In the genomic region with DNA sequence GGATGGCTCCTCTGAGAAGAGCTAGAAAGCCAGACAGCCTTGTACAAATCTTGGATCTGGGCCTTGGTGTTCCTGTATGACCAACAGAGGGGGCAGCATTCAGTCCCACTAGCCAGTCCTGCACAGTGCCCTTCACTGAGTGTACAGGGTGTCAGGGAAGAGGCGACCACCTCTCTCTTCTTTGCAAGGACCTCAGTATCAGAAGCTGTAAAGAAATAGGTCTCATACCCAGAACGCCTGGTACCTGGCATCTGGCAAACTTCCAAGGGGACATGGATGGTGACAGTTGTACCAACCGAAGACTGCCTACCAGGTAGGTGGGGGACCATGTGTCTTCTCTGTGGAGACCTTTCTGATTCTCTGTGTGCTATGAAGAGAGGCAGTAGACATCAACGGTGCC, we compare ENCODE assay signal across 10 mouse cellular contexts. TPM values are rescaled to one million over a fixed set of nuclear protein-coding genes. Genes with fewer than 3 reads are reported as not detected.
DNase-seq lines count a peak whose midpoint lies in the region; ATAC-seq lines count a peak whose summit lies in the region.
"Had no signal": no experiment of that assay in that cellular context is flagged by ENCODE, and none has a peak within 500 bp of the region (broad histone marks: within the 10 kb centered on the region; RNA-seq: fewer than 3 reads in every experiment).

No protein-coding gene starts in this region.

- peaks cover 33% of the 10 kb centered on the region for H3K4me1 ChIP-seq in heart, embryonic 12.5 days (replicated peaks)
- H3K4me1 ChIP-seq in liver, embryonic 11.5 days (replicated peaks; ENCODE audit: control insufficient read depth, insufficient read depth, low read length): peaks cover 44% of the 10 kb centered on the region
- H3K4me1 ChIP-seq in embryonic facial prominence, embryonic 11.5 days (ENCODE audit: control insufficient read depth, insufficient read depth, low read length): peaks cover 16% of the 10 kb centered on the region
- H3K4me1 ChIP-seq in liver, embryonic 15.5 days (replicated peaks): peaks cover 77% of the 10 kb centered on the region

- H3K4me2 ChIP-seq in heart, embryonic 12.5 days: peak overlapping the region; percentile 94; the same call in 1 of the 2 replicates
- peak overlapping the region; percentile 84 for H3K4me2 ChIP-seq in liver, embryonic 11.5 days
- H3K4me2 ChIP-seq in embryonic facial prominence, embryonic 11.5 days (ENCODE audit: low read depth, low read length): no peak overlapping the region
- peak overlapping the region; percentile 91 for H3K4me2 ChIP-seq in liver, embryonic 15.5 days

- H3K36me3 ChIP-seq in heart, embryonic 12.5 days: no peaks in the 10 kb centered on the region
- no peaks in the 10 kb centered on the region; the same call in 1 of the 2 replicates for H3K36me3 ChIP-seq in liver, embryonic 11.5 days (ENCODE audit: control insufficient read depth, insufficient read depth, low read length)
- no peaks in the 10 kb centered on the region for H3K36me3 ChIP-seq in embryonic facial prominence, embryonic 11.5 days (replicated peaks; ENCODE audit: control insufficient read depth, insufficient read depth, low read depth, low read length)
- H3K36me3 ChIP-seq in liver, embryonic 15.5 days (replicated peaks): peaks cover 10% of the 10 kb centered on the region

- ATAC-seq in heart, embryonic 12.5 days (ENCODE audit: insufficient number of reproducible peaks, low FRiP score): no peak
- no peak for ATAC-seq in liver, embryonic 11.5 days (replicated peaks; ENCODE audit: low FRiP score)
- no peak for ATAC-seq in embryonic facial prominence, embryonic 11.5 days (replicated peaks; ENCODE audit: insufficient number of reproducible peaks, low FRiP score, low TSS enrichment, low read depth)
- ATAC-seq in liver, embryonic 15.5 days (ENCODE audit: insufficient read depth): no peak
- ATAC-seq: Patski had no signal

- H3K4me3 ChIP-seq in heart, embryonic 12.5 days: no peak overlapping the region
- no peak overlapping the region for H3K4me3 ChIP-seq in liver, embryonic 11.5 days (ENCODE audit: low read depth, low read length)
- H3K4me3 ChIP-seq in embryonic facial prominence, embryonic 11.5 days (ENCODE audit: low read depth, low read length): no peak overlapping the region
- H3K4me3 ChIP-seq in liver, embryonic 15.5 days (replicated peaks): no peak overlapping the region

- 0 out of 2 replicates have a peak overlapping the region, but pooled peaks have one; percentile 21 for H3K9ac ChIP-seq in heart, embryonic 12.5 days
- peak overlapping the region; percentile 41; the same call in 1 of the 2 replicates for H3K9ac ChIP-seq in liver, embryonic 11.5 days (ENCODE audit: low read depth, low read length)
- H3K9ac ChIP-seq in embryonic facial prominence, embryonic 11.5 days (replicated peaks; ENCODE audit: low read length): 0 out of 2 replicates have a peak overlapping the region, but pooled peaks have one; percentile 19
- H3K9ac ChIP-seq in liver, embryonic 15.5 days: no peak overlapping the region

- intact Hi-C loops in heart, postnatal 10 days (cut with DNase I): no loop called here

- no peaks in the 10 kb centered on the region for H3K9me3 ChIP-seq in heart, embryonic 12.5 days (replicated peaks)
- no peaks in the 10 kb centered on the region for H3K9me3 ChIP-seq in liver, embryonic 11.5 days (ENCODE audit: control insufficient read depth, low read length)
- H3K9me3 ChIP-seq in embryonic facial prominence, embryonic 11.5 days (replicated peaks; ENCODE audit: control insufficient read depth, low read length): no peaks in the 10 kb centered on the region
- no peaks in the 10 kb centered on the region for H3K9me3 ChIP-seq in liver, embryonic 15.5 days (replicated peaks)

- peak overlapping the region; percentile 0; the same call in 1 of the 2 replicates for H3K27ac ChIP-seq in heart, embryonic 12.5 days (ENCODE audit: poor library complexity, severe bottlenecking)
- H3K27ac ChIP-seq in liver, embryonic 11.5 days (ENCODE audit: low read depth, low read length): no peak overlapping the region
- H3K27ac ChIP-seq in embryonic facial prominence, embryonic 11.5 days (replicated peaks; ENCODE audit: low read depth, low read length): no peak overlapping the region
- peak overlapping the region; percentile 95; the same call in 1 of the 2 replicates for H3K27ac ChIP-seq in liver, embryonic 15.5 days (replicated peaks)

- H3K27me3 ChIP-seq in heart, embryonic 12.5 days (replicated peaks): no peaks in the 10 kb centered on the region
- H3K27me3 ChIP-seq in liver, embryonic 11.5 days (replicated peaks; ENCODE audit: control insufficient read depth, insufficient read depth, low read length): no peaks in the 10 kb centered on the region
- peaks cover 16% of the 10 kb centered on the region for H3K27me3 ChIP-seq in embryonic facial prominence, embryonic 11.5 days (ENCODE audit: control insufficient read depth, insufficient read depth, low read length)
- H3K27me3 ChIP-seq in liver, embryonic 15.5 days: 0 out of 2 replicates have a peak, but pooled peaks cover 10% of the 10 kb centered on the region
- H3K27me3 ChIP-seq: Patski had no signal

- no peak for DNase-seq in heart, postnatal 10 days
- no peak for DNase-seq in liver, embryonic 11.5 days (ENCODE audit: low spot score)
- DNase-seq in liver: no peak
- no peak for DNase-seq in embryonic facial prominence, embryonic 11.5 days (ENCODE audit: low spot score)
- DNase-seq in yolk sac, embryonic 10.5 days (ENCODE audit: low spot score): no peak
- no peak for DNase-seq in adrenal gland, postnatal 25 days
- DNase-seq: midbrain, embryonic 14.5 days had no signal

- WGBS in heart, embryonic 12.5 days: 75% methylated on average over 4 of the region's 4 CpGs
- 64% methylated on average over 4 of the region's 4 CpGs for WGBS in liver, embryonic 11.5 days
- 68% methylated on average over 4 of the region's 4 CpGs for WGBS in embryonic facial prominence, embryonic 11.5 days
- 56% methylated on average over 4 of the region's 4 CpGs for WGBS in liver, embryonic 15.5 days (ENCODE audit: insufficient replicate concordance)

RNA-seq across cellular contexts. Expression of gene Zfpm1, which starts 1.8 kb away (rescaled TPM):
- polyA plus RNA-seq in heart, embryonic 12.5 days (2016; fragmentation: Nextera tagmentation; extraction: Ambion mirVana): 8.0 and 9.2 TPM in 2 replicates
- total RNA-seq in heart, postnatal 10 days (2021): 10 to 100 TPM; 35.3 to 38.0 TPM
- polyA plus RNA-seq in liver, embryonic 11.5 days (2014; fragmentation: Nextera tagmentation; extraction: Ambion mirVana): 22.7 and 26.5 TPM in 2 replicates
- 1.5 and 1.8 TPM in 2 replicates for polyA plus RNA-seq in embryonic facial prominence, embryonic 11.5 days (2014; fragmentation: Nextera tagmentation; extraction: Ambion mirVana)
- polyA plus RNA-seq in liver, embryonic 15.5 days (2015; fragmentation: Nextera tagmentation; extraction: Ambion mirVana): 12.0 and 14.9 TPM in 2 replicates
- 17.8 and 22.4 TPM in 2 replicates for total RNA-seq in adrenal gland, postnatal 25 days (2021)

Comparison
In these comparisons a context has a peak if more than half of its experiments do, and no peak if none do; other contexts are left out.
1. H3K27ac ChIP-seq: peak in heart, embryonic 12.5 days (single experiment) and liver, embryonic 15.5 days (single experiment); none in liver, embryonic 11.5 days (single experiment) and embryonic facial prominence, embryonic 11.5 days (single experiment).